Mouse (Mus musculus) heart, embryonic 12.5 days (tissue): Measurements from ENCODE around the gene Gdf1. TPM values are rescaled to one million over a fixed set of nuclear protein-coding genes. Genes with fewer than 3 reads are reported as not detected.
A peak's percentile ranks its signal among the peaks of the same experiment; 100 is the strongest.

Experiments
- ATAC-seq: fragments of 200-750 bp; cut with Nextera tagmentation; 2 replicates; pipeline ENCODE4 v1.8.0; 2017; ENCODE audit warnings: moderate TSS enrichment, moderate library complexity; ENCODE audit not compliant: insufficient number of reproducible peaks, low FRiP score
- H3K27ac ChIP-seq: fragments of 300-500 bp; sonication (generic); 2 replicates; pipeline ENCODE4 v1.5.1; 2016; ENCODE audit warnings: mild to moderate bottlenecking, moderate library complexity; ENCODE audit not compliant: poor library complexity, severe bottlenecking
- H3K27me3 ChIP-seq: fragments of 300-500 bp; sonication (generic); replicated peaks from 2 replicates; pipeline ENCODE4 v1.6.1; 2016; ENCODE audit warnings: mild to moderate bottlenecking, moderate library complexity
- H3K36me3 ChIP-seq: fragments of 300-500 bp; sonication (generic); 2 replicates; pipeline ENCODE4 v1.6.1; 2016; ENCODE audit warnings: mild to moderate bottlenecking, moderate library complexity
- H3K4me1 ChIP-seq: fragments of 300-500 bp; sonication (generic); replicated peaks from 2 replicates; pipeline ENCODE4 v1.6.1; 2016; ENCODE audit warnings: mild to moderate bottlenecking
- H3K4me2 ChIP-seq: fragments of 300-500 bp; sonication (generic); 2 replicates; pipeline ENCODE4 v1.6.1; 2016; ENCODE audit warnings: mild to moderate bottlenecking, moderate library complexity
- H3K4me3 ChIP-seq: fragments of 300-500 bp; sonication (generic); 2 replicates; pipeline ENCODE4 v1.5.1; 2016; ENCODE audit warnings: mild to moderate bottlenecking
- H3K9ac ChIP-seq: fragments of 300-500 bp; sonication (generic); 2 replicates; pipeline ENCODE4 v1.6.1; 2016; ENCODE audit warnings: mild to moderate bottlenecking, moderate library complexity
- H3K9me3 ChIP-seq: fragments of 300-500 bp; sonication (generic); replicated peaks from 2 replicates; pipeline ENCODE4 v1.6.1; 2016; ENCODE audit warnings: mild to moderate bottlenecking, moderate library complexity
- WGBS: fragments of 180-500 bp; shearing (Covaris S2); methylation state at CpG from one replicate; pipeline ENCODE4 v1.1.7; 2016; 5-methylcytosine and 5-hydroxymethylcytosine counted together
- polyA plus RNA-seq: library from polyadenylated mRNA; unstranded; fragments of >200 nt; fragmentation: Nextera tagmentation; extraction: Ambion mirVana; gene quantifications from 2 replicates; pipeline ENCODE4 v1.2.1, GENCODE M21; 2016

Gene Gdf1
- polyA plus RNA-seq, 1 experiment from 2014 or later, result 2.1 TPM

GRCm38 (mm10) chr8:70347860-70348420, 18.3 kb downstream of the Gdf1 start:
- ATAC-seq, result no peak
- no peaks in the 10 kb centered on the region for H3K27me3 ChIP-seq
- H3K27ac ChIP-seq, result no peak overlapping the region
- H3K4me1 ChIP-seq, result peaks cover 51% of the 10 kb centered on the region
- no peak overlapping the region for H3K4me2 ChIP-seq
- no peak overlapping the region for H3K4me3 ChIP-seq
- peaks cover 48% of the 10 kb centered on the region for H3K36me3 ChIP-seq
- no peaks in the 10 kb centered on the region for H3K9me3 ChIP-seq
- 78% methylated on average over 1 of the region's 1 CpGs for WGBS
- no peak overlapping the region for H3K9ac ChIP-seq

GRCm38 (mm10) chr8:70351035-70351999, 21.7 kb downstream of the Gdf1 start:
- no peaks in the 10 kb centered on the region for H3K27me3 ChIP-seq
- peak overlapping the region; percentile 99 for H3K4me2 ChIP-seq
- ATAC-seq, result no peak
- peak overlapping the region; percentile 96 for H3K4me3 ChIP-seq
- 53% methylated on average over 15 of the region's 15 CpGs for WGBS
- peak overlapping the region; percentile 98 for H3K9ac ChIP-seq
- H3K4me1 ChIP-seq, result peaks cover 54% of the 10 kb centered on the region
- no peaks in the 10 kb centered on the region for H3K9me3 ChIP-seq
- H3K27ac ChIP-seq, result peak overlapping the region; percentile 10; the same call in 1 of the 2 replicates
- H3K36me3 ChIP-seq, result peaks cover 27% of the 10 kb centered on the region

- ATAC-seq, result no peak
- H3K4me1 ChIP-seq, result peaks cover 54% of the 10 kb centered on the region
- peak overlapping the region; percentile 99 for H3K4me2 ChIP-seq
- H3K9me3 ChIP-seq, result 0 out of 2 replicates have a peak, but pooled peaks cover 2% of the 10 kb centered on the region
- peak overlapping the region; percentile 98 for H3K9ac ChIP-seq
- 30% methylated on average over 3 of the region's 3 CpGs for WGBS
- peaks cover 23% of the 10 kb centered on the region for H3K36me3 ChIP-seq
- H3K4me3 ChIP-seq, result peak overlapping the region; percentile 96
- no peaks in the 10 kb centered on the region for H3K27me3 ChIP-seq
- H3K27ac ChIP-seq, result no peak overlapping the region
These were observed 22.4 kb downstream of the Gdf1 start for GRCm38 (mm10) chr8:70352000-70352384.

- Histone ChIP-seq H3K4me1 (peaks cover 54% of the 10 kb centered on the region), H3K9me3 (0 out of 2 replicates have a peak, but pooled peaks cover 2% of the 10 kb centered on the region), H3K9ac (peak overlapping the region; percentile 98), H3K27ac (peak overlapping the region; percentile 79), H3K36me3 (peaks cover 23% of the 10 kb centered on the region), H3K4me3 (peak overlapping the region; percentile 96), H3K4me2 (peak overlapping the region; percentile 99), H3K27me3 (no peaks in the 10 kb centered on the region)
- peak; percentile 43 for ATAC-seq
- WGBS, result 0% methylated on average over 63 of the region's 64 CpGs
These were observed 23.1 kb downstream of the Gdf1 start for GRCm38 (mm10) chr8:70352657-70353151.

- WGBS, result under 1% methylated on average over 69 of the region's 69 CpGs
- H3K4me2 ChIP-seq, result peak within 1 kb of the TSS; percentile 99
- peak within 1 kb of the TSS; percentile 79 for H3K27ac ChIP-seq
- ATAC-seq, result peak; percentile 91
- no peaks in the 10 kb centered on the region for H3K27me3 ChIP-seq
- H3K9ac ChIP-seq, result peak within 1 kb of the TSS; percentile 98
- H3K4me3 ChIP-seq, result peak within 1 kb of the TSS; percentile 96
- peaks cover 49% of the 10 kb centered on the region for H3K4me1 ChIP-seq
- peaks cover 19% of the 10 kb centered on the region for H3K36me3 ChIP-seq
- 0 out of 2 replicates have a peak, but pooled peaks cover 2% of the 10 kb centered on the region for H3K9me3 ChIP-seq
These were observed 23.7 kb downstream of the Gdf1 start, which contains the start of gene Upf1 for GRCm38 (mm10) chr8:70353194-70353817. Upf1 (minus strand) TSS chr8:70353278.

- Histone ChIP-seq H3K4me3 (peak overlapping the region; percentile 96), H3K27me3 (no peaks in the 10 kb centered on the region), H3K27ac (no peak overlapping the region), H3K9ac (peak overlapping the region; percentile 67), H3K4me2 (peak overlapping the region; percentile 76), H3K4me1 (peaks cover 42% of the 10 kb centered on the region), H3K9me3 (0 out of 2 replicates have a peak, but pooled peaks cover 2% of the 10 kb centered on the region), H3K36me3 (peaks cover 12% of the 10 kb centered on the region)
- 65% methylated on average over 4 of the region's 4 CpGs for WGBS
- no peak for ATAC-seq
These were observed 24.4 kb downstream of the Gdf1 start for GRCm38 (mm10) chr8:70354004-70354403.

GRCm38 (mm10) chr8:70356111-70356510, 26.5 kb downstream of the Gdf1 start:
- Histone ChIP-seq H3K4me3 (no peak overlapping the region), H3K9ac (no peak overlapping the region), H3K27ac (peak overlapping the region; percentile 48; the same call in 1 of the 2 replicates), H3K4me1 (peaks cover 28% of the 10 kb centered on the region), H3K36me3 (no peaks in the 10 kb centered on the region), H3K4me2 (no peak overlapping the region), H3K9me3 (0 out of 2 replicates have a peak, but pooled peaks cover 2% of the 10 kb centered on the region), H3K27me3 (no peaks in the 10 kb centered on the region)
- WGBS, result 71% methylated on average over 1 of the region's 1 CpGs
- peak; percentile 69 for ATAC-seq

- Histone ChIP-seq H3K9me3 (0 out of 2 replicates have a peak, but pooled peaks cover 2% of the 10 kb centered on the region), H3K27me3 (no peaks in the 10 kb centered on the region), H3K36me3 (no peaks in the 10 kb centered on the region), H3K4me3 (no peak overlapping the region), H3K27ac (no peak overlapping the region), H3K4me2 (no peak overlapping the region), H3K9ac (no peak overlapping the region), H3K4me1 (peaks cover 7% of the 10 kb centered on the region)
- 30% methylated on average over 3 of the region's 3 CpGs for WGBS
- no peak for ATAC-seq
These were observed 29.8 kb downstream of the Gdf1 start for GRCm38 (mm10) chr8:70359411-70359810.

- Histone ChIP-seq H3K9ac (no peak overlapping the region), H3K36me3 (no peaks in the 10 kb centered on the region), H3K27me3 (no peaks in the 10 kb centered on the region), H3K4me3 (no peak overlapping the region), H3K9me3 (0 out of 2 replicates have a peak, but pooled peaks cover 2% of the 10 kb centered on the region), H3K27ac (no peak overlapping the region), H3K4me2 (no peak overlapping the region), H3K4me1 (peaks cover 7% of the 10 kb centered on the region)
- 49% methylated on average over 4 of the region's 4 CpGs for whole genome bisulfite sequencing
- ATAC-seq, result no peak
These were observed 31.2 kb downstream of the Gdf1 start for GRCm38 (mm10) chr8:70360769-70361168.

- H3K36me3 ChIP-seq, result no peaks in the 10 kb centered on the region
- no peak overlapping the region for H3K27ac ChIP-seq
- no peaks in the 10 kb centered on the region for H3K27me3 ChIP-seq
- no peak overlapping the region for H3K4me2 ChIP-seq
- no peak for ATAC-seq
- peaks cover 7% of the 10 kb centered on the region for H3K4me1 ChIP-seq
- H3K4me3 ChIP-seq, result no peak overlapping the region
- H3K9ac ChIP-seq, result 0 out of 2 replicates have a peak overlapping the region, but pooled peaks have one; percentile 14
- 0 out of 2 replicates have a peak, but pooled peaks cover 2% of the 10 kb centered on the region for H3K9me3 ChIP-seq
- 69% methylated on average over 10 of the region's 10 CpGs for WGBS
These were observed 31.9 kb downstream of the Gdf1 start for GRCm38 (mm10) chr8:70361484-70362032.
